Mouse (Mus musculus): ENCODE measurements around the gene Pcnx3. TPM values are rescaled to one million over a fixed set of nuclear protein-coding genes. Genes with fewer than 3 reads are reported as not detected.
A peak's percentile ranks its signal among the peaks of the same experiment; 100 is the strongest.

Pcnx3 gene
- 11.3 and 12.9 TPM in 2 replicates for polyA plus RNA-seq (2015; fragmentation: Nextera tagmentation; extraction: Ambion mirVana)

DNA sequence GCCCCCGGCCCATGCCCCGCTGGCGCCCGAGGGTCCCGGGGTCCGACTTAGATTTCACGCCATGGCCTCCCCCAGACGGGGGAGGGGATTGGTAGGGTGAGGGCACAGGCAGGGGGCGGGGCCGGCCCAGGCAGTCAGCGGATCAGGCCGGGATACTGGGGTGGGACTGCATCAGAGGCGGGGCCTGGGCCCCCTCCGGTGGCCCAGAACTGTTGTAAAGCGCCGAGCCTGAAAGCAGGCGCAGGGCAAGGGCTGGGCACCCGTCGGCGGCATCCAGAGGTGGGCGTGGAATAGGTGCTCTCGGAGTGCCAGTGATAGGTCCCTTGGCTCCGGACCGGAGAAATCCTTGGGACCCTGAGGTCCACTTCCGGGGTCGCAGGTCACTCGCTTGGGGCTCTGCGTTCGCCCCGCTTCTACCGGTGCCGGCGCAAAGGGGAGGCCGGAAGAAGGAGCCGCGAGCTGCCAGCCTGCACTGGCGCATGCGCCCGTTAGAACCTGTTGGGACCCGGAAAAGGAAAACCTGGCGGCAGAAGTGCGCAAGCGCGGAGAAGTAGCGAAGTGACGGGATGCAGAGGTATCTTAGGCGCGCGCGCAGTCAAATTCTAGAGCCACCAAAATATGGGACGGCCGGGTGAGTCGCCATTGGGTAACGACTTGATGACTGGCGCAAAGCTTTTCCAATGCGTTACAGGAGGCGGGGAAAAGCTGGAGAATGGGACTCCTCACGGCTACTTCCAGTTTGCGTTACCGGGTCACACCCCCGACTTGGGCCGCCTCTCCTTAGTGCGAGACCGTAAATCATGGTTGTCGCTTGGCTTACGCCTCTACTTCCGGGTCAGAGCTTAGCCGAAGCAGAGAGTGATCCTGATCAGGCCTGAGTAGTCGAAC, at the start of gene Pcnx3, which contains the start of gene Map3k11:
Pcnx3 (minus strand) TSS at position 709 of the 888 bp plus-strand sequence.
Map3k11 (plus strand) TSS at position 543 of the 888 bp plus-strand sequence.
- peak within 1 kb of the TSS; percentile 99 for H3K4me2 ChIP-seq (replicated peaks; ENCODE audit: low read depth, low read length)
- peak; percentile 90 for ATAC-seq
- no peaks in the 10 kb centered on the region for H3K9me3 ChIP-seq (ENCODE audit: low read length)
- H3K27ac ChIP-seq (ENCODE audit: low read length), result peak within 1 kb of the TSS; percentile 97
- WGBS, result 2% methylated on average over 68 of the region's 69 CpGs
- peaks cover 25% of the 10 kb centered on the region for H3K4me1 ChIP-seq (ENCODE audit: insufficient read depth, low read depth, low read length)
- H3K27me3 ChIP-seq (replicated peaks; ENCODE audit: insufficient read depth, low read length), result no peaks in the 10 kb centered on the region
- peak; percentile 100 for DNase-seq (ENCODE audit: low spot score)
- H3K36me3 ChIP-seq (ENCODE audit: insufficient read depth, low read length), result peaks cover 22% of the 10 kb centered on the region
- peak within 1 kb of the TSS; percentile 76 for H3K9ac ChIP-seq (replicated peaks; ENCODE audit: low read depth)
- H3K4me3 ChIP-seq (ENCODE audit: low read depth, low read length), result peak within 1 kb of the TSS; percentile 70
- peak; percentile 54 for TF ChIP-seq CTCF (IDR thresholded peaks at IDR 0.05)
- no peak; the same call in 1 of the 2 replicates for TF ChIP-seq EP300 (IDR thresholded peaks at IDR 0.05)

DNA sequence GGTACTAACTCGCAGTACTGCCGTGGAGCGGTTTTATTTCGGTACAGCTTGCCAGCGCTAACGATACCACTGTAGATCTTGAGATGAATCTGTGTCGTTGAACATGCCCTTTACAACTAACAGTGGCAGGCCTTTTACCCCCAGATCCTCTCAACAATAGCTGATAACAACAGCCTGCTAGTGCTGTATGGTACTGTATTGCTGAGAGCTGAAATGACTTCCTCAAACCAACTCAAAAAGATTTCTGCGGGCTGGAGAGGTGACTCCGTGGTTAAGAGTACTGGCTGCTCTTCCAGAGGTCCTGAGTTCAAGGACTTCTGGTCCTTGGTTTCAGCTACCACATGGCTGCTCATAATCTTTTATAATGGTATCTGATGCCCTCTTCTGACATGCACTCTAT, 45.6 kb upstream of the Pcnx3 start:
- 75% methylated on average over 9 of the region's 9 CpGs for WGBS
- no peak for ATAC-seq

DNA sequence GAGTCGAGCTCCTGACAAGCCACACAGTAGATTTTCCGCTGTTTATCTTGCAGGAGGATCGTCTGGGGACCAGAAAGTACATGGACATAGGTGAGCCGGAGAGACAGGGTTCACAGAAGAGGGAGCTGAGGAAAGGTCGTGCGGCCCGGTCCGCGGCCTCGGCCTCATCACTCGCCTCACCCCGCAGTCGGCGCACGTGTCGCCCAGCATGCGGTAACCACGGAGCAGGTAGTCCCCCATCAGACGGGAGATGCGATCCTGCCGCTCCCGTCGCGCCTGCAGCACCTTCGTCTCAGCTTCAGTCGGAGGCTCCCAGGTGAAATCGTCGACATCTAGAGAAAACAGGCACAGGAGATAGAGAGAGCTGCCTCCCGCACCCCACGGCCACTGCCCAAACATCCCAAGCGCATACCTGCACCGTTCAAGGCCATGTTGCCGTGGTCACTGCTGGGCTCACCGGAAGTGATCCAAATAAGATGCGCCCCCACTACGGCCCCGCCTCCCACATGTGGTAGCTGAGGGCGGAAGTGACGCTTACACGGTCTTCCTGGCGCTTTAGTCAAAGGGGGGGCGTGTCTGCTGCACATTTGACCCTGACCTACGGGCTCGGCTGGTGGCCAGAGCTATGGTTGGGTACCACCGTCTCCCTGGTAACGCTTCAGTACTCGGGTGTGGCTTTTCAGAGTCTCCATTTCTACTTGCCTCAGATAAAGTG, 42.7 kb upstream of the Pcnx3 start:
- DNase-seq (ENCODE audit: low spot score) (peak; percentile 97), ATAC-seq (peak; percentile 84)
- no peaks in the 10 kb centered on the region for H3K27me3 ChIP-seq (replicated peaks; ENCODE audit: insufficient read depth, low read length)
- no peak for TF ChIP-seq CTCF (IDR thresholded peaks at IDR 0.05)
- TF ChIP-seq EP300 (IDR thresholded peaks at IDR 0.05), result no peak
- under 1% methylated on average over 47 of the region's 47 CpGs for WGBS
- H3K36me3 ChIP-seq (ENCODE audit: insufficient read depth, low read length), result no peaks in the 10 kb centered on the region
- no peak overlapping the region for H3K27ac ChIP-seq (ENCODE audit: low read length)
- H3K4me3 ChIP-seq (ENCODE audit: low read depth, low read length), result peak overlapping the region; percentile 57
- H3K4me2 ChIP-seq (replicated peaks; ENCODE audit: low read depth, low read length), result peak overlapping the region; percentile 85
- H3K9ac ChIP-seq (replicated peaks; ENCODE audit: low read depth), result 0 out of 2 replicates have a peak overlapping the region, but pooled peaks have one; percentile 29
- H3K4me1 ChIP-seq (ENCODE audit: insufficient read depth, low read depth, low read length), result peaks cover 31% of the 10 kb centered on the region
- no peaks in the 10 kb centered on the region for H3K9me3 ChIP-seq (ENCODE audit: low read length)

More for the DNA sequence above, 45.6 kb upstream of the Pcnx3 start:
- H3K36me3 ChIP-seq (ENCODE audit: insufficient read depth, low read length), result no peaks in the 10 kb centered on the region
- H3K4me3 ChIP-seq (ENCODE audit: low read depth, low read length), result no peak overlapping the region
- H3K4me2 ChIP-seq (replicated peaks; ENCODE audit: low read depth, low read length), result no peak overlapping the region
- H3K4me1 ChIP-seq (ENCODE audit: insufficient read depth, low read depth, low read length), result peaks cover 12% of the 10 kb centered on the region
- no peak overlapping the region for H3K27ac ChIP-seq (ENCODE audit: low read length)
- H3K27me3 ChIP-seq (replicated peaks; ENCODE audit: insufficient read depth, low read length), result no peaks in the 10 kb centered on the region
- DNase-seq (ENCODE audit: low spot score), result no peak
- no peak for TF ChIP-seq CTCF (IDR thresholded peaks at IDR 0.05)
- no peak for TF ChIP-seq EP300 (IDR thresholded peaks at IDR 0.05)
- no peak overlapping the region for H3K9ac ChIP-seq (replicated peaks; ENCODE audit: low read depth)
- no peaks in the 10 kb centered on the region for H3K9me3 ChIP-seq (ENCODE audit: low read length)

DNA sequence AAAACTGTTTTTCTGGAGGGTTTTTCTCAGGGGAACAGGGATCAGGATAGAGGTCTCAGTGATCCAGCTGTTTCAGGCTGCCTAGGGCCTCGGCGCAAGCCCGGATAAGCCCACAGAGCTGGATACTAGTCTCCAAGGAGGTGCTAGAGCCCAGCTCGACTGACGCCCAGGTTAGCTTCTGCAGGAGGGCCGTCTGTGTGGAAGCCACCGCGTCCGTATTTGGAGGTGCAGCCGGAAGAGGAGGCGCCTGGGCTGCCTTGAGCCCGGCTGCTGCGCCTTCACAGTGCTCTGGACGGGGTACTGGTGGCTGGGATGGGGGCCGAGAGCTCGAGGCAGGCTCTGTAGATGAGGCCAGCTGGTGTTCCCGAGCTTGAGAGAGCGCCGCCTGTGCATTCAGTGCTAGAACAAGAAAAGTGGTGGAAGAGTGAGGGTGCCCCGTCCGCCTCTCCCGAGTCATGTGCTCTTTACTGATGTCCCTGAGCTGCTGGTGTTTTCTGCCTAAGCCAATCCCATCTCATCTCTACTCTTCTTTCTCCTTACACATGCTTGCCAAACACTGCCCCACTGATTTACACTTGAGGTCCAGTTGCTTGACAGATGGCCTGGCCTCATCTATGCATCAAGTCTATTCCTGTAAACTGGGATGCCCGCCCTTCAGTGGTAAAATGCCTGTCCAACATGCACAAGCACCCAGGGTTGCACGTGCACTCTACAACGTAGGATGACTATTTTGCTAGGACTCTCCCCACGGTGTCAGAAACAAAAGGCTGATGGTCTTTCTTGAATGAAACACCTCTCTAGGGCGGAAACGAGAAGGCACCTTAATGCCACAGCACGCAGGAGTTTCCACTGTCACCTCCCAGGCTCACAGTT, 41.8 kb upstream of the Pcnx3 start:
- Histone ChIP-seq H3K9me3 (ENCODE audit: low read length) (no peaks in the 10 kb centered on the region), H3K4me3 (ENCODE audit: low read depth, low read length) (peak overlapping the region; percentile 57; the same call in 1 of the 2 replicates), H3K27ac (ENCODE audit: low read length) (no peak overlapping the region), H3K36me3 (ENCODE audit: insufficient read depth, low read length) (no peaks in the 10 kb centered on the region), H3K9ac (replicated peaks; ENCODE audit: low read depth) (0 out of 2 replicates have a peak overlapping the region, but pooled peaks have one; percentile 29), H3K27me3 (replicated peaks; ENCODE audit: insufficient read depth, low read length) (no peaks in the 10 kb centered on the region), H3K4me2 (replicated peaks; ENCODE audit: low read depth, low read length) (peak overlapping the region; percentile 85), H3K4me1 (ENCODE audit: insufficient read depth, low read depth, low read length) (peaks cover 35% of the 10 kb centered on the region)
- 75% methylated on average over 27 of the region's 29 CpGs for WGBS
- ATAC-seq, result no peak
- no peak for DNase-seq (ENCODE audit: low spot score)
- TF ChIP-seq CTCF (IDR thresholded peaks at IDR 0.05), result no peak
- TF ChIP-seq EP300 (IDR thresholded peaks at IDR 0.05), result no peak

DNA sequence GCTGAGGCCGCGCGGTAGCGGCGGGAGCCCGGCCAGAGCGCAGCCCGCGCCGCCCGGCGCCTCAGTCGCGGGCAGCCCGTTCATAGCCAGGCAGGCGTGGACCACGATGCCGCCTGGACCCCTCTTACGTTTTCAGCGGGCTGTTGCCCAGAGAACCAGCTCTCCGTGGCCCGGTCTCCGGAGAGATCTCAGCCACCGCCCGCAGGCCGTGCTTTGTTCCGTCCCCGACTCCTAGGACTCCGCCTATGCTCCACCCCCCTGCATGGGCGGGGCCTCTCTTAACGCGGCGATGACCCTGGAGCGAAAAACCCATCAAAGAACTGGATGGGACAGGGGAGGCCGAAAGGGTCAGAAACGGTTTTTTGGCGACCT, 40.7 kb upstream of the Pcnx3 start, which contains the start of gene Fam89b:
Fam89b (minus strand) TSS at position 210 of the 372 bp plus-strand sequence.
- peak; percentile 94 for DNase-seq (ENCODE audit: low spot score)
- Histone ChIP-seq H3K27ac (ENCODE audit: low read length) (peak within 1 kb of the TSS; percentile 91), H3K27me3 (replicated peaks; ENCODE audit: insufficient read depth, low read length) (no peaks in the 10 kb centered on the region), H3K9ac (replicated peaks; ENCODE audit: low read depth) (peak within 1 kb of the TSS; percentile 91), H3K4me2 (replicated peaks; ENCODE audit: low read depth, low read length) (peak within 1 kb of the TSS; percentile 90), H3K4me3 (ENCODE audit: low read depth, low read length) (peak within 1 kb of the TSS; percentile 92), H3K9me3 (ENCODE audit: low read length) (no peaks in the 10 kb centered on the region), H3K4me1 (ENCODE audit: insufficient read depth, low read depth, low read length) (peaks cover 42% of the 10 kb centered on the region), H3K36me3 (ENCODE audit: insufficient read depth, low read length) (no peaks in the 10 kb centered on the region)
- no peak for TF ChIP-seq CTCF (IDR thresholded peaks at IDR 0.05)
- TF ChIP-seq EP300 (IDR thresholded peaks at IDR 0.05), result no peak
- under 1% methylated on average over 37 of the region's 37 CpGs for WGBS
- peak; percentile 69 for ATAC-seq

Data from lung, postnatal 0 days (tissue).